Mouse (Mus musculus) forebrain, embryonic 14.5 days (tissue): ENCODE measurements around the gene Mapkbp1. TPM values are rescaled to one million over a fixed set of nuclear protein-coding genes. Genes with fewer than 3 reads are reported as not detected.

Experiments
- ATAC-seq: fragments of 200-750 bp; cut with Nextera tagmentation; 2 replicates; pipeline ENCODE4 v1.8.0; 2017; ENCODE audit warnings: mild to moderate bottlenecking, moderate library complexity
- DNase-seq: peaks from one replicate; pipeline ENCODE4 v3.0.0-alpha.2; 2015; ENCODE audit warnings: low spot score
- H3K27ac ChIP-seq: fragments of 300-500 bp; sonication (generic); 2 replicates; pipeline ENCODE4 v1.5.1; 2014; ENCODE audit warnings: low read depth, mild to moderate bottlenecking, control low read depth, low read length, moderate library complexity
- H3K27me3 ChIP-seq: fragments of 300-500 bp; sonication (generic); replicated peaks from 2 replicates; pipeline ENCODE4 v1.6.1; 2014; ENCODE audit warnings: low read length, control low read depth, mixed read lengths; ENCODE audit not compliant: control insufficient read depth, insufficient read depth
- H3K36me3 ChIP-seq: fragments of 300-500 bp; sonication (generic); 2 replicates; pipeline ENCODE4 v1.6.1; 2014; ENCODE audit warnings: low read length, control low read depth; ENCODE audit not compliant: control insufficient read depth, insufficient read depth
- H3K4me1 ChIP-seq: fragments of 300-500 bp; sonication (generic); 2 replicates; pipeline ENCODE4 v1.6.1; 2014; ENCODE audit warnings: antibody characterized with exemption, low read length, control low read depth; ENCODE audit not compliant: control insufficient read depth, insufficient read depth
- H3K4me2 ChIP-seq: fragments of 300-500 bp; sonication (generic); 2 replicates; pipeline ENCODE4 v1.6.1; 2014; ENCODE audit warnings: mild to moderate bottlenecking, control low read depth, low read length
- H3K4me3 ChIP-seq: fragments of 300-500 bp; sonication (generic); 2 replicates; pipeline ENCODE4 v1.5.1; 2014; ENCODE audit warnings: low read depth, low read length, control low read depth
- H3K9ac ChIP-seq: fragments of 300-500 bp; sonication (generic); 2 replicates; pipeline ENCODE4 v1.6.1; 2014; ENCODE audit warnings: mild to moderate bottlenecking, low read length, control low read depth, moderate library complexity
- H3K9me3 ChIP-seq: fragments of 300-500 bp; sonication (generic); replicated peaks from 2 replicates; pipeline ENCODE4 v1.6.1; 2016; ENCODE audit warnings: low read length, control low read depth, mixed read lengths; ENCODE audit not compliant: control insufficient read depth
- WGBS: fragments of 180-500 bp; shearing (Covaris S2); extraction: QIAGEN DNeasy Blood & Tissue Kit; methylation state at CpG from one replicate; pipeline ENCODE4 v1.1.7; 2014; 5-methylcytosine and 5-hydroxymethylcytosine counted together
- microRNA-seq: library from miRNA; unstranded; fragments of <30 nt; microRNA quantifications from one replicate; pipeline ENCODE4, GENCODE M21; 2016
- polyA plus RNA-seq: library from polyadenylated mRNA; unstranded; fragments of >200 nt; fragmentation: Nextera tagmentation; extraction: Ambion mirVana; gene quantifications from 2 replicates; pipeline ENCODE4 v1.2.1, GENCODE M21; 2014

The Mapkbp1 gene
- polyA plus RNA-seq, 1 experiment from 2014 or later: 3.0 TPM

GRCm38 (mm10) chr2:120068555-120069465 is 96.3 kb downstream of the Mapkbp1 start:
- 35% methylated on average over 16 of the region's 16 CpGs for WGBS
- Histone ChIP-seq H3K4me2 (no peak overlapping the region), H3K27me3 (no peaks in the 10 kb centered on the region), H3K4me1 (no peaks in the 10 kb centered on the region), H3K27ac (no peak overlapping the region), H3K4me3 (no peak overlapping the region), H3K36me3 (no peaks in the 10 kb centered on the region), H3K9ac (no peak overlapping the region), H3K9me3 (no peaks in the 10 kb centered on the region)
- DNase-seq (peak; percentile 42), ATAC-seq (peak; percentile 23; the same call in 1 of the 2 replicates)

GRCm38 (mm10) chr2:120069466-120069990 is 97.0 kb downstream of the Mapkbp1 start:
- 75% methylated on average over 8 of the region's 8 CpGs for WGBS
- ATAC-seq (no peak; the same call in 1 of the 2 replicates), DNase-seq (peak; percentile 18)
- Histone ChIP-seq H3K4me1 (no peaks in the 10 kb centered on the region), H3K4me3 (no peak overlapping the region), H3K27ac (no peak overlapping the region), H3K36me3 (no peaks in the 10 kb centered on the region), H3K9me3 (no peaks in the 10 kb centered on the region), H3K9ac (no peak overlapping the region), H3K27me3 (no peaks in the 10 kb centered on the region), H3K4me2 (no peak overlapping the region)

GRCm38 (mm10) chr2:120074096-120074495 is 101.6 kb downstream of the Mapkbp1 start:
- H3K4me3 ChIP-seq: no peak overlapping the region
- H3K36me3 ChIP-seq: no peaks in the 10 kb centered on the region
- WGBS: 89% methylated on average over 4 of the region's 4 CpGs
- H3K9me3 ChIP-seq: no peaks in the 10 kb centered on the region
- H3K4me1 ChIP-seq: no peaks in the 10 kb centered on the region; the same call in 1 of the 2 replicates
- no peak overlapping the region for H3K9ac ChIP-seq
- DNase-seq (no peak), ATAC-seq (no peak)
- peaks cover 17% of the 10 kb centered on the region for H3K27me3 ChIP-seq
- no peak overlapping the region for H3K27ac ChIP-seq
- no peak overlapping the region for H3K4me2 ChIP-seq

GRCm38 (mm10) chr2:120076076-120076705 is 103.7 kb downstream of the Mapkbp1 start:
- Histone ChIP-seq H3K9me3 (no peaks in the 10 kb centered on the region), H3K4me1 (no peaks in the 10 kb centered on the region; the same call in 1 of the 2 replicates), H3K36me3 (no peaks in the 10 kb centered on the region), H3K27me3 (peaks cover 17% of the 10 kb centered on the region), H3K9ac (peak overlapping the region; percentile 10; the same call in 1 of the 2 replicates), H3K27ac (no peak overlapping the region), H3K4me3 (peak overlapping the region; percentile 28), H3K4me2 (peak overlapping the region; percentile 55)
- ATAC-seq (peak; percentile 63; the same call in 1 of the 2 replicates), DNase-seq (peak; percentile 59)
- WGBS: 2% methylated on average over 36 of the region's 36 CpGs

Small RNA genes lying within 50 kb of the gene (microRNA-seq; reads per million reads assigned to microRNA genes)
- gene Mir7665: not detected

Other genes starting within 250 kb of the Mapkbp1 start
- gene Itpka, start 230.4 kb upstream of the Mapkbp1 start, polyA plus RNA-seq: 0.61 and 0.78 TPM in 2 replicates
- gene Ltk, start 212.3 kb upstream of the Mapkbp1 start, polyA plus RNA-seq: 0.29 and 0.37 TPM in 2 replicates
- 12.8 and 16.0 TPM in 2 replicates for gene Rpap1, start 185.2 kb upstream of the Mapkbp1 start, polyA plus RNA-seq
- gene Tyro3, start 175.0 kb upstream of the Mapkbp1 start, polyA plus RNA-seq: 14.3 TPM in 2 replicates
- gene Mga, start 75.5 kb upstream of the Mapkbp1 start, polyA plus RNA-seq: 23.6 and 32.3 TPM in 2 replicates
- 16.4 and 23.3 TPM in 2 replicates for gene Jmjd7, start 54.8 kb downstream of the Mapkbp1 start, polyA plus RNA-seq
- gene Gm28042, start 54.8 kb downstream of the Mapkbp1 start, polyA plus RNA-seq: 1.9 and 4.2 TPM in 2 replicates
- 1.5 TPM in 2 replicates for gene Pla2g4b, start 60.7 kb downstream of the Mapkbp1 start, polyA plus RNA-seq
- 7.9 and 11.8 TPM in 2 replicates for gene Ehd4, start 181.9 kb downstream of the Mapkbp1 start, polyA plus RNA-seq